Mouse (Mus musculus): ENCODE data around the gene Auts2. TPM values are rescaled to one million over a fixed set of nuclear protein-coding genes. Genes with fewer than 3 reads are reported as not detected.

Auts2 gene
- polyA plus RNA-seq, 1 experiment from 2014 or later = 1.0 TPM

GRCm38 (mm10) chr5:131526666-131527065 lies 1016.5 kb downstream of the Auts2 start:
- Histone ChIP-seq H3K4me1 (ENCODE audit: insufficient read depth) (no peaks in the 10 kb centered on the region), H3K9me3 (ENCODE audit: low read length) (no peaks in the 10 kb centered on the region), H3K4me3 (ENCODE audit: low read depth, low read length) (no peak overlapping the region), H3K36me3 (replicated peaks; ENCODE audit: insufficient read depth, low read length) (no peaks in the 10 kb centered on the region), H3K9ac (replicated peaks) (no peak overlapping the region), H3K4me2 (ENCODE audit: low read depth, low read length) (no peak overlapping the region), H3K27me3 (ENCODE audit: insufficient read depth, low read length) (no peaks in the 10 kb centered on the region), H3K27ac (ENCODE audit: low read depth) (no peak overlapping the region)
- 78% methylated on average over 3 of the region's 3 CpGs for WGBS (ENCODE audit: insufficient replicate concordance)
- ATAC-seq (no peak), DNase-seq (no peak)
- TF ChIP-seq EP300 (IDR thresholded peaks at IDR 0.05; ENCODE audit: low read depth) (no peak), CTCF (IDR thresholded peaks at IDR 0.05; ENCODE audit: low read depth) (no peak)

- no peak for ATAC-seq
Measured at GRCm38 (mm10) chr5:131524900-131525465, 1018.2 kb downstream of the Auts2 start.

GRCm38 (mm10) chr5:131519560-131519959 lies 1023.6 kb downstream of the Auts2 start:
- 79% methylated on average over 3 of the region's 3 CpGs for WGBS (ENCODE audit: insufficient replicate concordance)
- ATAC-seq = no peak
- no peaks in the 10 kb centered on the region for H3K36me3 ChIP-seq (replicated peaks; ENCODE audit: insufficient read depth, low read length)
- no peak overlapping the region for H3K9ac ChIP-seq (replicated peaks)
- DNase-seq = no peak
- no peak overlapping the region for H3K4me2 ChIP-seq (ENCODE audit: low read depth, low read length)
- no peak overlapping the region for H3K27ac ChIP-seq (ENCODE audit: low read depth)
- no peak overlapping the region for H3K4me3 ChIP-seq (ENCODE audit: low read depth, low read length)
- H3K4me1 ChIP-seq (ENCODE audit: insufficient read depth) = no peaks in the 10 kb centered on the region
- no peak for TF ChIP-seq CTCF (IDR thresholded peaks at IDR 0.05; ENCODE audit: low read depth)
- TF ChIP-seq EP300 (IDR thresholded peaks at IDR 0.05; ENCODE audit: low read depth) = no peak
- H3K27me3 ChIP-seq (ENCODE audit: insufficient read depth, low read length) = no peaks in the 10 kb centered on the region
- no peaks in the 10 kb centered on the region for H3K9me3 ChIP-seq (ENCODE audit: low read length)

More at GRCm38 (mm10) chr5:131524900-131525465, 1018.2 kb downstream of the Auts2 start:
- H3K9ac ChIP-seq (replicated peaks) = no peak overlapping the region
- H3K4me3 ChIP-seq (ENCODE audit: low read depth, low read length) = no peak overlapping the region
- H3K27ac ChIP-seq (ENCODE audit: low read depth) = no peak overlapping the region
- H3K4me2 ChIP-seq (ENCODE audit: low read depth, low read length) = no peak overlapping the region
- H3K36me3 ChIP-seq (replicated peaks; ENCODE audit: insufficient read depth, low read length) = no peaks in the 10 kb centered on the region
- no peaks in the 10 kb centered on the region for H3K27me3 ChIP-seq (ENCODE audit: insufficient read depth, low read length)
- TF ChIP-seq CTCF (IDR thresholded peaks at IDR 0.05; ENCODE audit: low read depth) (no peak), EP300 (IDR thresholded peaks at IDR 0.05; ENCODE audit: low read depth) (no peak)
- DNase-seq = no peak
- no peaks in the 10 kb centered on the region for H3K9me3 ChIP-seq (ENCODE audit: low read length)
- no peaks in the 10 kb centered on the region for H3K4me1 ChIP-seq (ENCODE audit: insufficient read depth)
- 71% methylated on average over 12 of the region's 12 CpGs for WGBS (ENCODE audit: insufficient replicate concordance)

DNA sequence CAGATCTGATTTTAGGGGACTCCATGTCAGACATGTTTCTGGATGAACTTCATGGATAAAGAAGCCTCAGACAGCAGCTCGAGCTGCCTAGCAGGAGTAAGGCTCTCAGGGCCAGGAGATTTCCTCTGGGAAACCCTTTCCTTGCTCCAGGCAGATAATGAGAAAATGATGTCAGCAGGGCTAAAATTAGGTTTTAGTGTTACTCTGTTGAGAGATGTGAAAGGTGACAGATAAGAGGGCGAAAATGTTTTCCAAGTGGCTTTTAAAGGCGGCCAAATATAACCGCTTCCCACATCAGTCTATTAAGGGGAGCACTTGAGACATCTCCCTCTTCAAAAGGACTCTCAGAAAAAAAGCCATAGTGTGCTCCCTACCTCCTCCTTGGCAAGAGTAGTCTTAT lies 1025.5 kb downstream of the Auts2 start:
- H3K27ac ChIP-seq (ENCODE audit: low read depth) = no peak overlapping the region
- H3K4me2 ChIP-seq (ENCODE audit: low read depth, low read length) = no peak overlapping the region
- DNase-seq (no peak), ATAC-seq (no peak)
- no peaks in the 10 kb centered on the region for H3K4me1 ChIP-seq (ENCODE audit: insufficient read depth)
- H3K36me3 ChIP-seq (replicated peaks; ENCODE audit: insufficient read depth, low read length) = no peaks in the 10 kb centered on the region
- no peaks in the 10 kb centered on the region for H3K27me3 ChIP-seq (ENCODE audit: insufficient read depth, low read length)
- no peaks in the 10 kb centered on the region for H3K9me3 ChIP-seq (ENCODE audit: low read length)
- 61% methylated on average over 4 of the region's 4 CpGs for WGBS (ENCODE audit: insufficient replicate concordance)
- H3K4me3 ChIP-seq (ENCODE audit: low read depth, low read length) = no peak overlapping the region
- no peak overlapping the region for H3K9ac ChIP-seq (replicated peaks)
- TF ChIP-seq CTCF (IDR thresholded peaks at IDR 0.05; ENCODE audit: low read depth) (no peak), EP300 (IDR thresholded peaks at IDR 0.05; ENCODE audit: low read depth) (no peak)

- no peak for DNase-seq
- Histone ChIP-seq H3K9me3 (ENCODE audit: low read length) (no peaks in the 10 kb centered on the region), H3K9ac (replicated peaks) (no peak overlapping the region), H3K4me1 (ENCODE audit: insufficient read depth) (no peaks in the 10 kb centered on the region), H3K4me3 (ENCODE audit: low read depth, low read length) (no peak overlapping the region), H3K27ac (ENCODE audit: low read depth) (no peak overlapping the region), H3K36me3 (replicated peaks; ENCODE audit: insufficient read depth, low read length) (no peaks in the 10 kb centered on the region), H3K27me3 (ENCODE audit: insufficient read depth, low read length) (no peaks in the 10 kb centered on the region), H3K4me2 (ENCODE audit: low read depth, low read length) (no peak overlapping the region)
- no peak for ATAC-seq
- WGBS (ENCODE audit: insufficient replicate concordance) = 40% methylated on average over 14 of the region's 14 CpGs
- no peak for TF ChIP-seq EP300 (IDR thresholded peaks at IDR 0.05; ENCODE audit: low read depth)
- TF ChIP-seq CTCF (IDR thresholded peaks at IDR 0.05; ENCODE audit: low read depth) = no peak
Measured at GRCm38 (mm10) chr5:131515707-131516407, 1027.3 kb downstream of the Auts2 start.

- no peak for ATAC-seq
- WGBS (ENCODE audit: insufficient replicate concordance) = 68% methylated on average over 3 of the region's 3 CpGs
Measured at GRCm38 (mm10) chr5:131513753-131514152, 1029.4 kb downstream of the Auts2 start.

More at GRCm38 (mm10) chr5:131513753-131514152, 1029.4 kb downstream of the Auts2 start:
- DNase-seq = no peak
- Histone ChIP-seq H3K36me3 (replicated peaks; ENCODE audit: insufficient read depth, low read length) (no peaks in the 10 kb centered on the region), H3K9me3 (ENCODE audit: low read length) (no peaks in the 10 kb centered on the region), H3K27me3 (ENCODE audit: insufficient read depth, low read length) (no peaks in the 10 kb centered on the region), H3K27ac (ENCODE audit: low read depth) (no peak overlapping the region), H3K4me1 (ENCODE audit: insufficient read depth) (no peaks in the 10 kb centered on the region), H3K4me2 (ENCODE audit: low read depth, low read length) (no peak overlapping the region), H3K9ac (replicated peaks) (no peak overlapping the region), H3K4me3 (ENCODE audit: low read depth, low read length) (no peak overlapping the region)
- no peak for TF ChIP-seq EP300 (IDR thresholded peaks at IDR 0.05; ENCODE audit: low read depth)
- no peak for TF ChIP-seq CTCF (IDR thresholded peaks at IDR 0.05; ENCODE audit: low read depth)
